9 mouse cellular contexts compared by ENCODE assay signal in the genomic region with DNA sequence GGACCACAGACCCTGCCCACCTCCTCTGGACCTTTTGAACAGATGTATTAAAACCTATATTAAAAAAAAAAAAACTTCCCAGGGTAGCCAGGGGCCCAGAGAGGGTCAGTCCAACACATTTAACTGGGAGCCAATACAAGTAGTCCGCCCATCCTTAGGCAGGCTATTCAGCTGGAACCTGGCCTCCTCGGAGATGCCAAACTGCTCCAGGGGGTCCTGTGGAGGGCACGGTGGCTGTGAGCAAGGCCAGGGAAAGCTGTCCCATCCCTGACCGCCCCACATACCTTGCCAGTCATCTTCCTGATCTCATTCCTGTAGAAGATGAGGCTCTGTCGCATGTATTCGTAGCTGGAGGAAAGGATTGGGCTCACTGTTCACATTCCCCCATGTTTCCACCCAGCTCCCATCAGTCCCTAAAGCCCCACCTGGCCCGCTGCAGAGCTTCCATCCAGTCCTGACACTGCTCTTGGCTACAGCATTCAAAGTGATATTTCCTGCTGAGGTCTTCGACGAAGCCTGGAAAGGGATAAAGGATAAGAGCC. TPM values are rescaled to one million over a fixed set of nuclear protein-coding genes. Genes with fewer than 3 reads are reported as not detected.
A peak's percentile ranks its signal among the peaks of the same experiment; 100 is the strongest.
DNase-seq lines count a peak whose midpoint lies in the region; ATAC-seq and TF ChIP-seq lines count a peak whose summit lies in the region.
"Had no signal": no experiment of that assay in that cellular context is flagged by ENCODE, and none has a peak within 500 bp of the region (broad histone marks: within the 10 kb centered on the region; RNA-seq: fewer than 3 reads in every experiment).

No protein-coding gene starts in this region.

- intact Hi-C loops in heart, postnatal 10 days (cut with DNase I), result loop anchor here (5.0 kb wide), 1 partner anchor 381 kb away; the partner anchor contains the start of gene Eef2
- intact Hi-C loops in left cerebral cortex, postnatal 14 days (cut with DNase I), result no loop called here

- H3K27ac ChIP-seq in heart, embryonic 10.5 days, result no peak overlapping the region
- no peak overlapping the region for H3K27ac ChIP-seq in forebrain, embryonic 14.5 days (ENCODE audit: low read depth, low read length)
- H3K27ac ChIP-seq in liver, embryonic 15.5 days (replicated peaks), result no peak overlapping the region

- no peaks in the 10 kb centered on the region for H3K27me3 ChIP-seq in heart, embryonic 10.5 days (ENCODE audit: insufficient read depth, poor library complexity, severe bottlenecking)
- H3K27me3 ChIP-seq in E14TG2a.4 (ENCODE audit: insufficient read depth, low read length), result no peaks in the 10 kb centered on the region
- no peaks in the 10 kb centered on the region for H3K27me3 ChIP-seq in forebrain, embryonic 14.5 days (replicated peaks; ENCODE audit: control insufficient read depth, insufficient read depth, low read length)
- H3K27me3 ChIP-seq in liver, embryonic 15.5 days, result no peaks in the 10 kb centered on the region

- H3K36me3 ChIP-seq in heart, embryonic 10.5 days, result peaks cover 67% of the 10 kb centered on the region
- peaks cover 71% of the 10 kb centered on the region for H3K36me3 ChIP-seq in E14TG2a.4 (ENCODE audit: insufficient read depth, low read length)
- H3K36me3 ChIP-seq in forebrain, embryonic 14.5 days (ENCODE audit: control insufficient read depth, insufficient read depth, low read length), result peaks cover 69% of the 10 kb centered on the region
- H3K36me3 ChIP-seq in liver, embryonic 15.5 days (replicated peaks), result peaks cover 68% of the 10 kb centered on the region

- ATAC-seq in forebrain, embryonic 14.5 days, result no peak
- ATAC-seq in liver, embryonic 15.5 days (ENCODE audit: insufficient read depth), result no peak
- ATAC-seq in inflammation-experienced regulatory T-cells, adult 6 months, result no peak

- H3K9me3 ChIP-seq in heart, embryonic 10.5 days, result no peaks in the 10 kb centered on the region
- H3K9me3 ChIP-seq in E14TG2a.4 (ENCODE audit: low read length), result no peaks in the 10 kb centered on the region
- H3K9me3 ChIP-seq in forebrain, embryonic 14.5 days (replicated peaks; ENCODE audit: control insufficient read depth, low read length), result no peaks in the 10 kb centered on the region
- no peaks in the 10 kb centered on the region for H3K9me3 ChIP-seq in liver, embryonic 15.5 days (replicated peaks)

- H3K4me3 ChIP-seq in heart, embryonic 10.5 days, result peak overlapping the region; percentile 93
- peak overlapping the region; percentile 90 for H3K4me3 ChIP-seq in E14TG2a.4 (replicated peaks; ENCODE audit: low read length)
- peak overlapping the region; percentile 91; the same call in 1 of the 2 replicates for H3K4me3 ChIP-seq in forebrain, embryonic 14.5 days (ENCODE audit: low read depth, low read length)
- peak overlapping the region; percentile 84 for H3K4me3 ChIP-seq in liver, embryonic 15.5 days (replicated peaks)

- peaks cover 47% of the 10 kb centered on the region for H3K4me1 ChIP-seq in heart, embryonic 10.5 days
- peaks cover 80% of the 10 kb centered on the region for H3K4me1 ChIP-seq in E14TG2a.4 (replicated peaks; ENCODE audit: low read depth, low read length)
- H3K4me1 ChIP-seq in forebrain, embryonic 14.5 days (ENCODE audit: control insufficient read depth, insufficient read depth, low read length), result peaks cover 19% of the 10 kb centered on the region
- H3K4me1 ChIP-seq in liver, embryonic 15.5 days (replicated peaks), result peaks cover 43% of the 10 kb centered on the region

- H3K4me2 ChIP-seq in forebrain, embryonic 14.5 days (ENCODE audit: low read length), result peak overlapping the region; percentile 98
- peak overlapping the region; percentile 89 for H3K4me2 ChIP-seq in liver, embryonic 15.5 days

- no peak for DNase-seq in heart, embryonic 10.5 days (ENCODE audit: low spot score)
- no peak for DNase-seq in heart, postnatal 10 days
- DNase-seq in forebrain, embryonic 14.5 days (ENCODE audit: low spot score), result no peak
- DNase-seq in spleen, postnatal 14 days (ENCODE audit: low spot score in 2 of 2), result no peak
- DNase-seq in left cerebral cortex, postnatal 14 days (ENCODE audit: low spot score in 2 of 2), result no peak
- DNase-seq: kidney, postnatal 36 days had no signal

- 78% methylated on average over 9 of the region's 9 CpGs for WGBS in heart, embryonic 10.5 days
- WGBS in forebrain, embryonic 14.5 days, result 87% methylated on average over 9 of the region's 9 CpGs
- 78% methylated on average over 9 of the region's 9 CpGs for WGBS in liver, embryonic 15.5 days (ENCODE audit: insufficient replicate concordance)

- no peak for TF ChIP-seq CTCF in E14TG2a.4 (conservative IDR thresholded peaks at IDR 0.05; ENCODE audit: low read length)

- peak overlapping the region; percentile 93; the same call in 1 of the 2 replicates for H3K9ac ChIP-seq in forebrain, embryonic 14.5 days (ENCODE audit: low read length)
- H3K9ac ChIP-seq in liver, embryonic 15.5 days, result peak overlapping the region; percentile 92

RNA-seq across cellular contexts. Expression of gene Sf3a2, which starts 1.6 kb away (rescaled TPM):
- 70.6 and 84.1 TPM in 2 replicates for polyA plus RNA-seq in heart, embryonic 10.5 days (2016; fragmentation: Nextera tagmentation; extraction: Ambion mirVana)
- 10 to 100 TPM; 36.8 to 41.4 TPM for total RNA-seq in heart, postnatal 10 days (2021)
- 66.6 and 71.7 TPM in 2 replicates for polyA plus RNA-seq in forebrain, embryonic 14.5 days (2014; fragmentation: Nextera tagmentation; extraction: Ambion mirVana)
- polyA plus RNA-seq in liver, embryonic 15.5 days (2015; fragmentation: Nextera tagmentation; extraction: Ambion mirVana), result 31.3 and 32.8 TPM in 2 replicates
- 10 to 100 TPM; 12.1 to 22.6 (median 17.8) TPM for polyA plus RNA-seq in inflammation-experienced regulatory T-cells, adult 6 months (2017; shearing (Covaris generic))
- total RNA-seq in left cerebral cortex, postnatal 14 days (2021), result 10 to 100 TPM; 42.7 to 43.6 TPM

RNA-seq across cellular contexts. Expression of gene Plekhj1, which starts 2.0 kb away (rescaled TPM):
- 116 and 151 TPM in 2 replicates for polyA plus RNA-seq in heart, embryonic 10.5 days (2016; fragmentation: Nextera tagmentation; extraction: Ambion mirVana)
- 10 to 100 TPM; 32.6 to 32.9 TPM for total RNA-seq in heart, postnatal 10 days (2021)
- polyA plus RNA-seq in forebrain, embryonic 14.5 days (2014; fragmentation: Nextera tagmentation; extraction: Ambion mirVana), result 140 and 143 TPM in 2 replicates
- 73.6 and 83.0 TPM in 2 replicates for polyA plus RNA-seq in liver, embryonic 15.5 days (2015; fragmentation: Nextera tagmentation; extraction: Ambion mirVana)
- polyA plus RNA-seq in inflammation-experienced regulatory T-cells, adult 6 months (2017; shearing (Covaris generic)), result 100 to 1,000 TPM; 127 to 149 (median 146) TPM
- 10 to 100 TPM; 60.0 to 62.8 TPM for total RNA-seq in left cerebral cortex, postnatal 14 days (2021)

RNA-seq across cellular contexts. Expression of gene Amh, which starts 8.7 kb away (rescaled TPM):
- not detected in 2 replicates for polyA plus RNA-seq in heart, embryonic 10.5 days (2016; fragmentation: Nextera tagmentation; extraction: Ambion mirVana)
- total RNA-seq in heart, postnatal 10 days (2021), result under 1 TPM; 0.41 to 0.45 TPM
- polyA plus RNA-seq in forebrain, embryonic 14.5 days (2014; fragmentation: Nextera tagmentation; extraction: Ambion mirVana), result 0.10 TPM in 1 of 2 replicates, not detected in the other
- polyA plus RNA-seq in liver, embryonic 15.5 days (2015; fragmentation: Nextera tagmentation; extraction: Ambion mirVana), result 0.10 and 0.12 TPM in 2 replicates
- polyA plus RNA-seq in inflammation-experienced regulatory T-cells, adult 6 months (2017; shearing (Covaris generic)), result not detected
- 1 to 10 TPM; 1.6 to 1.9 TPM for total RNA-seq in left cerebral cortex, postnatal 14 days (2021)

RNA-seq across cellular contexts. Expression of gene Jsrp1, which starts 16.9 kb away (rescaled TPM):
- 7.9 and 8.8 TPM in 2 replicates for polyA plus RNA-seq in heart, embryonic 10.5 days (2016; fragmentation: Nextera tagmentation; extraction: Ambion mirVana)
- total RNA-seq in heart, postnatal 10 days (2021), result under 1 TPM in 1 of 2 experiments, not detected in 1; 0.74 TPM
- 0.30 and 0.31 TPM in 2 replicates for polyA plus RNA-seq in forebrain, embryonic 14.5 days (2014; fragmentation: Nextera tagmentation; extraction: Ambion mirVana)
- polyA plus RNA-seq in liver, embryonic 15.5 days (2015; fragmentation: Nextera tagmentation; extraction: Ambion mirVana), result 0.97 and 1.3 TPM in 2 replicates
- polyA plus RNA-seq in inflammation-experienced regulatory T-cells, adult 6 months (2017; shearing (Covaris generic)), result not detected
- total RNA-seq in left cerebral cortex, postnatal 14 days (2021), result 1 to 10 TPM; 2.5 to 2.9 TPM

RNA-seq across cellular contexts. Expression of gene Oaz1, which starts 30.1 kb away (rescaled TPM):
- polyA plus RNA-seq in heart, embryonic 10.5 days (2016; fragmentation: Nextera tagmentation; extraction: Ambion mirVana), result 2,064 and 2,176 TPM in 2 replicates
- 1,000 to 10,000 TPM; 1,023 to 1,076 TPM for total RNA-seq in heart, postnatal 10 days (2021)
- polyA plus RNA-seq in forebrain, embryonic 14.5 days (2014; fragmentation: Nextera tagmentation; extraction: Ambion mirVana), result 1,568 and 1,701 TPM in 2 replicates
- polyA plus RNA-seq in liver, embryonic 15.5 days (2015; fragmentation: Nextera tagmentation; extraction: Ambion mirVana), result 1,470 and 1,719 TPM in 2 replicates
- polyA plus RNA-seq in inflammation-experienced regulatory T-cells, adult 6 months (2017; shearing (Covaris generic)), result 1,000 to 10,000 TPM; 1,680 to 2,431 (median 2,240) TPM
- 100 to 1,000 TPM; 433 to 483 TPM for total RNA-seq in left cerebral cortex, postnatal 14 days (2021)
